Mouse (Mus musculus) lung, embryonic 14.5 days (tissue): ENCODE results near the gene Rbms1. TPM values are rescaled to one million over a fixed set of nuclear protein-coding genes. Genes with fewer than 3 reads are reported as not detected.

Experiments
- ATAC-seq: fragments of 200-750 bp; cut with Nextera tagmentation; 2 replicates; pipeline ENCODE4 v1.8.0; 2017; ENCODE audit warnings: mild to moderate bottlenecking, moderate TSS enrichment, moderate library complexity; ENCODE audit not compliant: insufficient read depth
- DNase-seq: peaks from one replicate; pipeline ENCODE4 v3.0.0-alpha.2; 2015
- H3K27ac ChIP-seq: fragments of 300-500 bp; sonication (generic); 2 replicates; pipeline ENCODE4 v1.5.1; 2014; ENCODE audit warnings: low read depth, mild to moderate bottlenecking, moderate library complexity
- H3K27me3 ChIP-seq: fragments of 300-500 bp; sonication (generic); 2 replicates; pipeline ENCODE4 v1.6.1; 2014; ENCODE audit warnings: low read length, control low read depth; ENCODE audit not compliant: insufficient read depth
- H3K36me3 ChIP-seq: fragments of 300-500 bp; sonication (generic); 2 replicates; pipeline ENCODE4 v1.6.1; 2014; ENCODE audit warnings: control low read depth; ENCODE audit not compliant: insufficient read depth
- H3K4me1 ChIP-seq: fragments of 300-500 bp; sonication (generic); 2 replicates; pipeline ENCODE4 v1.6.1; 2014; ENCODE audit warnings: antibody characterized with exemption, control low read depth; ENCODE audit not compliant: insufficient read depth
- H3K4me2 ChIP-seq: fragments of 300-500 bp; sonication (generic); 2 replicates; pipeline ENCODE4 v1.6.1; 2014; ENCODE audit warnings: mild to moderate bottlenecking
- H3K4me3 ChIP-seq: fragments of 300-500 bp; sonication (generic); 2 replicates; pipeline ENCODE4 v1.5.1; 2014; ENCODE audit warnings: low read depth, low read length
- H3K9ac ChIP-seq: fragments of 300-500 bp; sonication (generic); 2 replicates; pipeline ENCODE4 v1.6.1; 2014
- H3K9me3 ChIP-seq: fragments of 300-500 bp; sonication (generic); 2 replicates; pipeline ENCODE4 v1.6.1; 2016; ENCODE audit warnings: low read depth, low read length, control low read depth
- CTCF ChIP-seq: IDR thresholded peaks from 2 replicates; pipeline ENCODE4 v1.5.1; 2016; ENCODE audit warnings: antibody characterized with exemption, low read depth
- WGBS: fragments of 180-500 bp; shearing (Covaris S2); extraction: QIAGEN DNeasy Blood & Tissue Kit; methylation state at CpG from one replicate; pipeline ENCODE4 v1.1.7; 2014; 5-methylcytosine and 5-hydroxymethylcytosine counted together
- polyA plus RNA-seq: library from polyadenylated mRNA; unstranded; fragments of >200 nt; fragmentation: Nextera tagmentation; extraction: Ambion mirVana; gene quantifications from 2 replicates; pipeline ENCODE4 v1.2.1, GENCODE M21; 2014

Gene Rbms1
- polyA plus RNA-seq, 1 experiment from 2014 or later, result 136 TPM

DNA sequence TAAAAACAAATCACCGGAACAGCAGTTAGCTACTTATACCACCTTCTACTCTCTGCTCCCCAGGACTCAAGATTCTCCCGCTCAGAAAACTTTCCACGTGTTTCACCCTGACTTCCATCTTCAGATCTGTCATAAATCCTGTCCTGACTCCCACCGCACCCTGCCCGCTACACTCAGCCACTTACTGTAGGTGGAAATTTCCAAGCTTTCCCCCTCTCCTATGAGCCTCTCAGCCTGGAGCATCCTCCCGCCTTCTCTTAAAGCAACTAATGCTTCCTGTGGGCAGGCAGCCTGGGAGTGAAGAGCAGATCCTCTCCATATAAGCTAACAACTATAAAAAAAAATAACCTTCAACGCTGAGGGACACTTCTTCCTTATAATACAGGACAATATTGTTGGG is 44.6 kb downstream of the Rbms1 start:
- no peaks in the 10 kb centered on the region for H3K36me3 ChIP-seq
- no peak overlapping the region for H3K4me2 ChIP-seq
- H3K9ac ChIP-seq, result no peak overlapping the region
- H3K4me3 ChIP-seq, result no peak overlapping the region
- H3K9me3 ChIP-seq, result no peaks in the 10 kb centered on the region
- TF ChIP-seq CTCF, result no peak
- ATAC-seq (no peak), DNase-seq (no peak)
- WGBS, result 81% methylated on average over 7 of the region's 7 CpGs
- no peak overlapping the region for H3K27ac ChIP-seq
- H3K27me3 ChIP-seq, result no peaks in the 10 kb centered on the region
- H3K4me1 ChIP-seq, result peaks cover 24% of the 10 kb centered on the region

DNA sequence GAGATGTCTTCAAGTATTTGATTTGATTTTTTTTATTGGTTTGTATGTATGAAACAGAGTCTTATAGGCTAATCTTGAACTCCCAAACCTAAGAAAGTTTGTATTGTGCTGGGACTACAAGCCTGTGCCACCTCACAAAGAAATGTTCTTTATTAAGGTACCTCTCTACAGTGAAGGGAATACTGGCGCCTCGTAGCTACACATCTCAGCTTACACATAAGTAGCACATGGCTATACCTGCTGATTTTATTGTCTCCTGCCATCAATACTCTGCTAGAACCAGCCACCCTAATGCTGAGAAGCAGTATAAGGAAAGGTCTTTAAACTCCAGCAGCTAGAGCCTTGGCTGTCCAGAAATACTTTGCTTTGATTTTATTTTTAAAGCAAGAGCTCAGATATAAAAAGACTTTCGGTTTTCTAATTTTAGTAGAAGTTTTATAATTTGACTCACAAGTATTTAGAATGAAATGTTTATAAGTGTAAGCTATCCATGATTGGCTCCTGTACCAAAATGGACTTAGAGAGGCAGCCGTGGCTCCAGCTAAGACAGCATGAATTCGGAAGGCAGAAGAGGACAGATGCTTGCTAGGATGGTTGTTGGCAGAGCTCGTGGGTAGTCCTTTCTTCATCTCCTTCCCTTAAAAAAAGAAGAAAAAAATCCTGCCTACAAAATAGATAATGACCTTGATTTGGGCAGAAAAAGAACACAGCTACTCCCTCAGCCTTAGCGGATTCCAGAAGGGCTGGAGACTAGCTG is 48.3 kb downstream of the Rbms1 start:
- no peak for TF ChIP-seq CTCF
- Histone ChIP-seq H3K9ac (no peak overlapping the region), H3K4me1 (peaks cover 19% of the 10 kb centered on the region), H3K4me3 (no peak overlapping the region), H3K27me3 (no peaks in the 10 kb centered on the region), H3K4me2 (no peak overlapping the region), H3K27ac (0 out of 2 replicates have a peak overlapping the region, but pooled peaks have one; percentile 19), H3K9me3 (no peaks in the 10 kb centered on the region), H3K36me3 (no peaks in the 10 kb centered on the region)
- ATAC-seq (no peak), DNase-seq (no peak)
- 64% methylated on average over 7 of the region's 7 CpGs for WGBS

DNA sequence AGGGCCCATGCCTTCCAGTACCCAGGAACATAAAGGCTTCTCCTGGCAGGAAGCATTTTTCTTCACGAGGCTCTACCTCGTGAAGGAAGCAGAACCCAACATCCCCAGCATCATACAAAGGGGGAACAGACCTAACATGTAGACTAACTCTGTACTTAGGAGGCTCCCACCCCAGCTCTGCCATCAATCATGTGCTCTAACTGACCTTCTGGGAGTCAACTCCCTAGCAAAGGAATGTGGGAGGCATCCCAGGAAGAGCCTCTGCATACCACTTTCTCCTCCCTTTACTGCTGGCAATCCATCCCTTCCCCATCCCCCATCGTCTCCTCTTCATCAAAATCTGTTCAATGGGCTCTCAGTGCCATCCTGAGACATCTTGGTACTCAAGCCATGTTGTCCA is 49.7 kb downstream of the Rbms1 start:
- no peak overlapping the region for H3K27ac ChIP-seq

DNA sequence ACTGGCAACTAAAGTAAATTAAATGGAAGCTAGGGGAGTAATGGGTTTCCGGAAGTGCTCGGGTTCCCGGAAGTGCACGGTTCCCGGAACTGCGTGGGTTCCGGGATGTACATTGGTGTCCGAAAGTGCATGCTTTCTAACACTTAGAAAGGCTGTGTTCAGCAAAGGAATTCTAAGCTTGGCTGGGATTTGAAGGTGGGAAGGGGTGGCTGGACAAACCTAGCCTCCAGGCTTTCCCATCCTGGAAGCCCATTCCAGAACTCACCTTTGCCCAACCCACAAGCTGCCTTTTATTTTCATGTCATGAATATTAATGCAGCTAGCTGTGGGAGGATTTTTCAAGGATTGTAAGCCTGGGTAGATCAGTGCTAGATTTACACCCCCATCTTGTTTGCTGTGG is 51.3 kb downstream of the Rbms1 start:
- no peak for ATAC-seq
- Histone ChIP-seq H3K4me2 (no peak overlapping the region), H3K4me3 (no peak overlapping the region), H3K9me3 (no peaks in the 10 kb centered on the region), H3K9ac (no peak overlapping the region), H3K27me3 (no peaks in the 10 kb centered on the region), H3K36me3 (no peaks in the 10 kb centered on the region), H3K4me1 (peaks cover 17% of the 10 kb centered on the region; the same call in 1 of the 2 replicates), H3K27ac (no peak overlapping the region)
- no peak for TF ChIP-seq CTCF
- 80% methylated on average over 8 of the region's 8 CpGs for WGBS
- no peak for DNase-seq

More for the DNA sequence above, 49.7 kb downstream of the Rbms1 start:
- H3K36me3 ChIP-seq, result no peaks in the 10 kb centered on the region
- no peaks in the 10 kb centered on the region for H3K27me3 ChIP-seq
- no peak overlapping the region for H3K9ac ChIP-seq
- whole genome bisulfite sequencing, result 54% methylated on average over 3 of the region's 3 CpGs
- H3K4me2 ChIP-seq, result no peak overlapping the region
- no peak for TF ChIP-seq CTCF
- no peak overlapping the region for H3K4me3 ChIP-seq
- H3K4me1 ChIP-seq, result peaks cover 14% of the 10 kb centered on the region; the same call in 1 of the 2 replicates
- no peaks in the 10 kb centered on the region for H3K9me3 ChIP-seq
- ATAC-seq, result no peak
- no peak for DNase-seq

DNA sequence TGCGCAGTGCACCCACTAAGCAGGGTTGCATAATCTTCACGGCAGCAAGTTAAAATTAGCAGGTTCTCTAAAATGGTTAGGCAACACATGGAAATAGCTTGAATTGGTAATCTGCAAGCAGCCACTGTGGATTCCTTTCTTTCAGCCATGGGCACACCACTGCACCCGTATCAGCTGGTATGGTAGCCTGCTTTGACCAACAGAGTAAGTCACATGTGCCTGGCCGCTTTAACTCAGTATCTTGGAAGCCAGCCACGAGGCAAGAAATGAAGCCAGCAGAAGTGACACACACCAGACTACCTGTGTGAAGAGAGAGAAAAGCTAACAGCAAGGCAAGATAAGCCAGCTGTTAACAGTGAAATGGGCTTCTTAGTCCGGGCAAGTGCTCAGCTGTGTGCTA is 52.2 kb downstream of the Rbms1 start:
- Histone ChIP-seq H3K27ac (no peak overlapping the region), H3K4me3 (no peak overlapping the region), H3K9ac (no peak overlapping the region), H3K4me1 (peaks cover 19% of the 10 kb centered on the region; the same call in 1 of the 2 replicates), H3K9me3 (no peaks in the 10 kb centered on the region), H3K36me3 (no peaks in the 10 kb centered on the region), H3K4me2 (no peak overlapping the region), H3K27me3 (no peaks in the 10 kb centered on the region)
- DNase-seq (peak; percentile 61), ATAC-seq (0 out of 2 replicates have a peak, but pooled peaks have one; percentile 40)
- WGBS, result 42% methylated on average over 6 of the region's 6 CpGs
- TF ChIP-seq CTCF, result no peak

DNA sequence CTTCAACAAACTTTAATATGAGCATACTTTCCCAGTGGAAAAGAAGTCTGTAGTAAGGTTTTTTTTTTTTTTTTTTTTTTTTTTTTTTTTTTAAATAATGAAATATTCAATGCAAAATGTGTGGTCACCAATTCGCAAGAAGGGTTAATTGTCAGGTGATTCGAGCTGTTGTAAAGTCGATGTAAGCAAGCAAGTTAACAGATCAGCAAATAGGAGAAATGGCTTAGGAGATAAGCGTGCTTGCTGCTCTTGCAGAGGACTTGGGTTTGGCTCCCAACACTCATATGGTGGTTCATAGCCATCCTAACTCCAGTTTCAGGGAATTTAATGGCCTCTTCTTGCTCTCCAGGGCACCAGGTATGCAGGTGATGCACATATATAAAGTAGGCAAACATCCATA is 54.4 kb downstream of the Rbms1 start:
- no peak for ATAC-seq
- TF ChIP-seq CTCF, result no peak
- no peak overlapping the region for H3K9ac ChIP-seq
- H3K4me2 ChIP-seq, result no peak overlapping the region
- no peak overlapping the region for H3K27ac ChIP-seq
- H3K36me3 ChIP-seq, result no peaks in the 10 kb centered on the region
- peaks cover 29% of the 10 kb centered on the region for H3K4me1 ChIP-seq
- H3K27me3 ChIP-seq, result no peaks in the 10 kb centered on the region
- no peaks in the 10 kb centered on the region for H3K9me3 ChIP-seq
- WGBS, result 66% methylated on average over 4 of the region's 4 CpGs
- no peak overlapping the region for H3K4me3 ChIP-seq
- no peak for DNase-seq

DNA sequence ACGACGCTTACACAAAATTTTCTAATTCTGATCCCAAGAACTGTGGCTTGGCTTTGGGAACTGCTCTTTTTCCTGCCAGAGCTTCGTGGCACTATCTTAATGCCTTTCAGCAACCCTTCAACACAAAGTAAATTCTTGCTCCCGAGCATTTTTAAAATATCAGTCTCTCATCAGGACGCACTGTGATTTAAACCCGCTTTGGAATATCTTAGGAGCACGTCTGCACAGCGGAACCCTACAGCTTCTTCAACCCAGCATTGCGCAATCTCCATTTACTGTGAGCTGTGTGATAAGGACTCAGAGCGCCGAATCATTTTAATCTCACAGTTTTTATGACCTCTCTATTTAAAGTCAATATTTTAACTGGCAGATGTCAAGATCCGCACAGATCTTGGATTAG is 54.9 kb downstream of the Rbms1 start:
- Histone ChIP-seq H3K36me3 (no peaks in the 10 kb centered on the region), H3K4me1 (peaks cover 27% of the 10 kb centered on the region), H3K9ac (no peak overlapping the region), H3K4me2 (no peak overlapping the region), H3K4me3 (no peak overlapping the region), H3K27me3 (no peaks in the 10 kb centered on the region), H3K9me3 (no peaks in the 10 kb centered on the region), H3K27ac (no peak overlapping the region)
- WGBS, result 47% methylated on average over 12 of the region's 12 CpGs
- no peak for ATAC-seq
- TF ChIP-seq CTCF, result no peak
- peak; percentile 64 for DNase-seq
